Mouse (Mus musculus) CH12.LX (cell line): Measurements from ENCODE around the gene Tnfrsf11a. TPM values are rescaled to one million over a fixed set of nuclear protein-coding genes. Genes with fewer than 3 reads are reported as not detected.

Experiments used
- DNase-seq: peaks from one replicate; pipeline ENCODE4 v3.0.0-alpha.2; 2013; ENCODE audit errors: extremely low read depth
- H3K27ac ChIP-seq: 2 replicates; pipeline ENCODE4 v1.5.1; 2012; ENCODE audit warnings: low read depth, mild to moderate bottlenecking, control low read depth, moderate library complexity; ENCODE audit not compliant: insufficient read depth
- H3K27me3 ChIP-seq: replicated peaks from 2 replicates; pipeline ENCODE3; 2012; ENCODE audit warnings: inconsistent platforms
- H3K36me3 ChIP-seq, 2 experiments: replicated peaks in 1 of 2; 2 replicates each; pipeline versions ENCODE3 to v1.6.1; 2012; ENCODE audit warnings: inconsistent platforms in 1 of 2, low read length in 1 of 2, mild to moderate bottlenecking in 1 of 2, mixed read lengths in 1 of 2, moderate library complexity in 1 of 2; ENCODE audit not compliant: control insufficient read depth in 1 of 2, insufficient read depth in 1 of 2
- H3K4me1 ChIP-seq, 2 experiments: 2 replicates each; pipeline ENCODE4 v1.6.1; 2012; ENCODE audit warnings: inconsistent platforms in 1 of 2, moderate library complexity in 1 of 2; ENCODE audit not compliant: insufficient read depth in 2 of 2, control insufficient read depth in 1 of 2
- H3K4me2 ChIP-seq: 2 replicates; pipeline ENCODE4 v1.6.1; 2012; ENCODE audit warnings: low read depth, mild to moderate bottlenecking, control low read depth; ENCODE audit not compliant: poor library complexity, insufficient read depth, severe bottlenecking
- H3K4me3 ChIP-seq, 3 experiments: fragments of 150-350 bp in 1 of 3; sonication (generic) in 1 of 3; replicated peaks in 1 of 3; 2 replicates each; pipeline versions ENCODE3 to v1.5.1; 2011 to 2012; ENCODE audit warnings: low read depth in 2 of 3, low read length in 2 of 3, mild to moderate bottlenecking in 2 of 3, moderate library complexity in 2 of 3, control low read depth in 1 of 3, improper control_type of control experiment in 1 of 3, inconsistent platforms in 1 of 3, mixed read lengths in 1 of 3; ENCODE audit not compliant: poor library complexity in 1 of 3
- H3K79me2 ChIP-seq: replicated peaks from 2 replicates; pipeline ENCODE4 v1.6.1; 2012; ENCODE audit warnings: mild to moderate bottlenecking, moderate library complexity; ENCODE audit not compliant: control insufficient read depth, poor library complexity, insufficient read depth, severe bottlenecking; ENCODE audit errors: extremely low read depth
- H3K9ac ChIP-seq: 2 replicates; pipeline ENCODE4 v1.6.1; 2012; ENCODE audit warnings: low read depth, mild to moderate bottlenecking, control low read depth, moderate library complexity; ENCODE audit not compliant: insufficient read depth
- H3K9me3 ChIP-seq: replicated peaks from 2 replicates; pipeline ENCODE3; 2012; ENCODE audit warnings: low read length, inconsistent platforms, mixed read lengths
- BHLHE40 ChIP-seq: IDR thresholded peaks from 2 replicates; pipeline ENCODE4 v1.6.1; 2011; ENCODE audit warnings: mild to moderate bottlenecking, low read depth, low read length, improper control_type of control experiment
- CHD1 ChIP-seq: IDR thresholded peaks from 2 replicates; pipeline ENCODE4 v1.6.1; 2012; ENCODE audit warnings: low read depth, low read length, improper control_type of control experiment, inconsistent platforms
- CHD2 ChIP-seq: IDR thresholded peaks from 2 replicates; pipeline ENCODE4 v1.6.1; 2011; ENCODE audit warnings: low read length, improper control_type of control experiment
- CTCF ChIP-seq, 2 experiments: IDR thresholded peaks in 1 of 2; conservative IDR thresholded peaks in 1 of 2; 2 replicates each; pipeline ENCODE4 v1.5.1; 2011 to 2012; ENCODE audit warnings: low read depth in 2 of 2, low read length in 2 of 2, improper control_type of control experiment in 1 of 2, inconsistent platforms in 1 of 2, mild to moderate bottlenecking in 1 of 2, moderate library complexity in 1 of 2
- E2F4 ChIP-seq: IDR thresholded peaks from 2 replicates; pipeline ENCODE4 v1.6.1; 2011; ENCODE audit warnings: low read depth, low read length, improper control_type of control experiment; ENCODE audit not compliant: insufficient replicate concordance
- ELF1 ChIP-seq: IDR thresholded peaks from 2 replicates; pipeline ENCODE4 v1.6.1; 2014; ENCODE audit warnings: low read depth, mild to moderate bottlenecking, inconsistent platforms, low read length, improper control_type of control experiment
- EP300 ChIP-seq: IDR thresholded peaks from 2 replicates; pipeline ENCODE4 v1.6.1; 2011; ENCODE audit warnings: low read length, improper control_type of control experiment
- ETS1 ChIP-seq: conservative IDR thresholded peaks from 2 replicates; pipeline ENCODE4 v1.6.1; 2012; ENCODE audit warnings: low read depth, mild to moderate bottlenecking, inconsistent platforms, low read length, improper control_type of control experiment, moderate library complexity
- HCFC1 ChIP-seq: IDR thresholded peaks from 2 replicates; pipeline ENCODE4 v1.6.1; 2012; ENCODE audit warnings: low read depth, mild to moderate bottlenecking, inconsistent platforms, low read length, improper control_type of control experiment
- IRF4 ChIP-seq: IDR thresholded peaks from 2 replicates; pipeline ENCODE4 v1.6.1; 2014; ENCODE audit warnings: low read depth, mild to moderate bottlenecking, inconsistent platforms, low read length, improper control_type of control experiment
- MAX ChIP-seq: IDR thresholded peaks from 2 replicates; pipeline ENCODE4 v1.6.1; 2011; ENCODE audit warnings: low read length, improper control_type of control experiment
- MAZ ChIP-seq: IDR thresholded peaks from 2 replicates; pipeline ENCODE4 v1.6.1; 2012; ENCODE audit warnings: low read depth, mild to moderate bottlenecking, inconsistent platforms, low read length, improper control_type of control experiment, moderate library complexity
- MEF2A ChIP-seq: IDR thresholded peaks from 2 replicates; pipeline ENCODE4 v1.6.1; 2014; ENCODE audit warnings: low read depth, mild to moderate bottlenecking, inconsistent platforms, low read length, improper control_type of control experiment, borderline replicate concordance
- MXI1 ChIP-seq: IDR thresholded peaks from 2 replicates; pipeline ENCODE4 v1.6.1; 2011; ENCODE audit warnings: mild to moderate bottlenecking, low read depth, low read length, improper control_type of control experiment
- MYC ChIP-seq: IDR thresholded peaks from 2 replicates; pipeline ENCODE4 v1.6.1; 2011; ENCODE audit warnings: low read depth, mild to moderate bottlenecking, improper control_type of control experiment, low read length
- NELFE ChIP-seq: IDR thresholded peaks from 2 replicates; pipeline ENCODE4 v1.6.1; 2011; ENCODE audit warnings: low read depth, low read length, improper control_type of control experiment
- PAX5 ChIP-seq: IDR thresholded peaks from 2 replicates; pipeline ENCODE4 v1.6.1; 2012; ENCODE audit warnings: low read length, inconsistent platforms, mixed read lengths
- POLR2A ChIP-seq: IDR thresholded peaks from 2 replicates; pipeline ENCODE4 v1.6.1; 2011; ENCODE audit warnings: low read depth, mild to moderate bottlenecking, improper control_type of control experiment, low read length
- POLR2AphosphoS2 ChIP-seq: IDR thresholded peaks from 2 replicates; pipeline ENCODE4 v1.6.1; 2011; ENCODE audit warnings: low read depth, low read length, improper control_type of control experiment
- SIN3A ChIP-seq: IDR thresholded peaks from 2 replicates; pipeline ENCODE4 v1.6.1; 2012; ENCODE audit warnings: low read length, improper control_type of control experiment, inconsistent platforms
- SMC3 ChIP-seq: IDR thresholded peaks from 2 replicates; pipeline ENCODE4 v1.6.1; 2011; ENCODE audit warnings: low read depth, low read length, improper control_type of control experiment
- TBP ChIP-seq: conservative IDR thresholded peaks from 2 replicates; pipeline ENCODE4 v1.6.1; 2011; ENCODE audit warnings: low read depth, low read length, improper control_type of control experiment
- UBTF ChIP-seq: IDR thresholded peaks from 2 replicates; pipeline ENCODE4 v1.6.1; 2012; ENCODE audit warnings: low read depth, mild to moderate bottlenecking, inconsistent platforms, low read length, improper control_type of control experiment, moderate library complexity
- USF1 ChIP-seq: IDR thresholded peaks from 2 replicates; pipeline ENCODE4 v1.6.1; 2014; ENCODE audit warnings: low read depth, mild to moderate bottlenecking, inconsistent platforms, low read length, improper control_type of control experiment
- USF2 ChIP-seq: conservative IDR thresholded peaks from 2 replicates; pipeline ENCODE4 v1.6.1; 2011; ENCODE audit warnings: low read depth, low read length, improper control_type of control experiment
- ZC3H11A ChIP-seq: IDR thresholded peaks from 2 replicates; pipeline ENCODE4 v1.6.1; 2012; ENCODE audit warnings: low read depth, mild to moderate bottlenecking, inconsistent platforms, low read length, improper control_type of control experiment
- ZMIZ1 ChIP-seq: IDR thresholded peaks from 2 replicates; pipeline ENCODE4 v1.6.1; 2012; ENCODE audit warnings: low read depth, mild to moderate bottlenecking, inconsistent platforms, low read length, improper control_type of control experiment
- ZNF384 ChIP-seq: IDR thresholded peaks from 2 replicates; pipeline ENCODE4 v1.6.1; 2012; ENCODE audit warnings: low read depth, low read length, improper control_type of control experiment, inconsistent platforms
- dilution Hi-C: fragments of 300-500 bp; cut with MboI; formaldehyde crosslinking; loops from 2 replicates; pipeline ENCODE4 v1.14.3; 2020; ENCODE audit warnings: low sequenced_read_pairs; ENCODE audit not compliant: extremely low pct_unique_long_range_greater_than_20kb, extremely low pct_ligation_motif_present
- in situ Hi-C: fragments of 300-500 bp; cut with MboI; formaldehyde crosslinking; loops from 3 replicates; pipeline ENCODE4 v1.14.3; 2019; ENCODE audit warnings: low sequenced_read_pairs, low pct_ligation_motif_present, low pct_unique_long_range_greater_than_20kb, mixed read lengths
- polyA plus RNA-seq: library from polyadenylated mRNA; unstranded; fragments of >175 nt; gene quantifications from 2 replicates; pipeline ENCODE4 v1.2.1, GENCODE M21; 2012; ENCODE audit warnings: low read depth; ENCODE audit not compliant: insufficient read length
- total RNA-seq, 2 experiments: library from RNA; depleted of rRNA; stranded (reverse); fragments of 300-350 nt in 1 of 2; fragments of >200 nt in 1 of 2; gene quantifications; 2 replicates each; pipeline ENCODE4 v1.2.3; 2012 to 2014

Tnfrsf11a gene
- total and polyA plus RNA-seq, 3 experiments = 0.20 to 2.5 (median 0.28) TPM

DNA sequence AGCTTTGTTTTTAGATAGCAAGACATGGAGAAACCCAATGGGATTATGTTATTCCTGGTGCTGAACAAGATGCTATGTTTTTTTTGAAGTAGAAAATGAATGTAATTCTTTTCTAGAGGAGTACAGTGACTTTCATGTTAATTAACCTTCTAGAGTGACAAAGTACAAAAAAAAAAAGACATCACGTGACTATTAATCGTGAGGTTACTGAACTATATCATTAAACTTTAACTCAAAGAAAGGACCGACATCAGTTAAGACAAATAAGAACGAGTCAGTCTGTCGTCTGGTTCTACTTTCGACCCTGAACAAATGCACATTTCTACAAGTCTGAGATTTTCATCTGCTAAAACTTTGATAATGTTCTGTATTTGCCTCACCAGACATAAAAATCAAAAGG, 42.2 kb upstream of the Tnfrsf11a start (continued):
- TF ChIP-seq ETS1 (no peak), ZC3H11A (no peak)

DNA sequence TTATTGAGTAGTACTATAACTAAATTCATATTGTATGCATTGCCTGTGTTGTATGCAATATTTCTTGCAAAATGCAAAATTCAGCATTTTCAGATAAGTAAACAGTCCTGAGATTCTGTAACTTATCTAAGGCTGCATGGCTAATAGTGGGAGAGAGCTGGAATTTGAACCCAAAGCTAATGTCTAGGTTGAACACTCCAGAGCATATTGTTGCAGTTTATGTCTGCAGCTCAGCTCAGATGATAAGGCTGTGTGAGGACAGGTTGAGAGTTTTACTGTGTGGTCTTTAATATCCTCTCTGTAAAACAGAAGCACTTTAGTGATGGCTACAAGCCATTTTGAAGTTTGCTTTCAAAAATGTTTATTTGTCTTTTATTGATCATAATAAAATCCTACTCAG, 41.0 kb upstream of the Tnfrsf11a start:
- Histone ChIP-seq H3K9ac (no peak overlapping the region), H3K79me2 (no peaks in the 10 kb centered on the region), H3K4me1 (no peaks in the 10 kb centered on the region), H3K27me3 (no peaks in the 10 kb centered on the region), H3K4me2 (no peak overlapping the region), H3K36me3 (peaks cover 24 to 61% of the 10 kb centered on the region in 2 experiments), H3K4me3 (no peak overlapping the region), H3K27ac (no peak overlapping the region), H3K9me3 (no peaks in the 10 kb centered on the region)
- in situ Hi-C loops = no loop called here
- TF ChIP-seq CHD1 (no peak), MAX (no peak), USF2 (no peak), E2F4 (no peak), MEF2A (no peak), UBTF (no peak), TBP (no peak), CTCF (conservative IDR thresholded peaks at IDR 0.05 in 1 of 2, IDR thresholded peaks at IDR 0.05 in 1 of 2; ENCODE audit: low read depth in 2 of 2, low read length in 2 of 2) (no peak), HCFC1 (no peak), EP300 (no peak), SIN3A (no peak), MAZ (no peak), CHD2 (no peak), MYC (no peak), POLR2AphosphoS2 (no peak), ETS1 (no peak), BHLHE40 (no peak), ZNF384 (no peak)
- dilution Hi-C loops = no loop called here
- no peak for DNase-seq

DNA sequence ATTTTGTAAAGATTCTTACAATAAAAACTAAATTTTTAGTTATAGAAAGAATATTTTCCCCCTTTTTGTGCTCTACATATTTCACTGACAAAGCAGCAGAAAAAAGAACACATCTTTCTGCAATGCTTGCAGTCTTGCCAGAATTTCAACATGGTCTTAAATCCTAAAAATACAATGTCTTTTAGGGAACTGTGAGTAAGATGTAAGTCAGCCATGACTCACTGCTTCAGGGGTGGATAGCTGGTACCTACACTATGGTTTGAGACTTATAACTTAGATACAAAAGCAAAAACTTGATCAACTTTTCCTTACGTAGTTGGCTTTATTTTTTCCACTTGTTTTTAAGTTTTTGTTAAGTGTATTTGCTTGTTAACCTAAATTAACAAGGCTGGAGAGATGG, 38.0 kb upstream of the Tnfrsf11a start:
- H3K4me3 ChIP-seq = no peak overlapping the region
- no peak overlapping the region for H3K9ac ChIP-seq
- in situ Hi-C loops = no loop called here
- TF ChIP-seq CHD1 = no peak
- no peak for TF ChIP-seq MAZ
- no peak for TF ChIP-seq ZMIZ1
- TF ChIP-seq USF1 = no peak
- TF ChIP-seq USF2 = no peak
- no peak for TF ChIP-seq ZC3H11A
- no peak for TF ChIP-seq PAX5
- TF ChIP-seq POLR2A = no peak
- TF ChIP-seq BHLHE40 = no peak
- TF ChIP-seq ELF1 = no peak
- TF ChIP-seq E2F4 = no peak
- no peak for TF ChIP-seq CTCF (conservative IDR thresholded peaks at IDR 0.05 in 1 of 2, IDR thresholded peaks at IDR 0.05 in 1 of 2; ENCODE audit: low read depth in 2 of 2, low read length in 2 of 2)
- TF ChIP-seq IRF4 = no peak
- no peak for TF ChIP-seq SMC3
- TF ChIP-seq NELFE = no peak
- TF ChIP-seq MXI1 = no peak
- no peak for DNase-seq
- H3K79me2 ChIP-seq = no peaks in the 10 kb centered on the region
- no peaks in the 10 kb centered on the region for H3K9me3 ChIP-seq
- H3K27ac ChIP-seq = no peak overlapping the region
- no peaks in the 10 kb centered on the region for H3K27me3 ChIP-seq
- dilution Hi-C loops = no loop called here
- no peak overlapping the region for H3K4me2 ChIP-seq
- peaks cover 0 to 13% of the 10 kb centered on the region in 2 experiments; a peak in 2 of 4 replicates for H3K4me1 ChIP-seq
- peaks cover 22 to 54% of the 10 kb centered on the region in 2 experiments for H3K36me3 ChIP-seq
